Mouse (Mus musculus): ENCODE measurements at regions not wholly inside any gene's neighbourhood (a gene's known extent, or its start where the extent isn't known, plus 50 kb on each side); places are given as distances from the start of the nearest gene placed in this dataset.

- TF ChIP-seq CTCF (conservative IDR thresholded peaks at IDR 0.05; ENCODE audit: insufficient read depth, insufficient read length, low read depth, low read length) (no peak), POLR2A (IDR thresholded peaks at IDR 0.05; ENCODE audit: low read depth, low read length) (no peak)
Observed at GRCm38 (mm10) chr17:3258811-3259510, 67.4 kb upstream of the Tiam2 start.
